Mouse (Mus musculus) midbrain, embryonic 10.5 days (tissue): ENCODE data around the gene Gm14124. TPM values are rescaled to one million over a fixed set of nuclear protein-coding genes. Genes with fewer than 3 reads are reported as not detected.
"Not testable (repeated sequence)": the region's sequence is repeated elsewhere in the genome, so short reads cannot be mapped to it uniquely, and the experiment has no call there.

Experiments used
- DNase-seq: peaks from one replicate; pipeline ENCODE4 v3.0.0-alpha.2; 2017; ENCODE audit warnings: low spot score
- H3K27ac ChIP-seq: fragments of 300-500 bp; sonication (generic); replicated peaks from 2 replicates; pipeline ENCODE4 v1.5.1; 2016; ENCODE audit warnings: mild to moderate bottlenecking
- H3K27me3 ChIP-seq: fragments of 300-500 bp; sonication (generic); 2 replicates; pipeline ENCODE4 v1.6.1; 2016; ENCODE audit warnings: low read depth, mild to moderate bottlenecking; ENCODE audit not compliant: poor library complexity, severe bottlenecking
- H3K36me3 ChIP-seq: fragments of 300-500 bp; sonication (generic); 2 replicates; pipeline ENCODE4 v1.6.1; 2016; ENCODE audit warnings: mild to moderate bottlenecking, moderate library complexity
- H3K4me1 ChIP-seq: fragments of 300-500 bp; sonication (generic); 2 replicates; pipeline ENCODE4 v1.6.1; 2016
- H3K4me3 ChIP-seq: fragments of 300-500 bp; sonication (generic); 2 replicates; pipeline ENCODE4 v1.5.1; 2016; ENCODE audit warnings: mild to moderate bottlenecking, moderate library complexity
- H3K9me3 ChIP-seq: fragments of 300-500 bp; sonication (generic); replicated peaks from 2 replicates; pipeline ENCODE4 v1.6.1; 2016; ENCODE audit warnings: mild to moderate bottlenecking
- WGBS: fragments of 180-500 bp; shearing (Covaris S2); methylation state at CpG from one replicate; pipeline ENCODE4 v1.1.7; 2016; 5-methylcytosine and 5-hydroxymethylcytosine counted together
- polyA plus RNA-seq: library from polyadenylated mRNA; unstranded; fragments of >200 nt; fragmentation: Nextera tagmentation; extraction: Ambion mirVana; gene quantifications from 2 replicates; pipeline ENCODE4 v1.2.1, GENCODE M21; 2016

The Gm14124 gene
- polyA plus RNA-seq, result 0.05 TPM in 1 of 2 replicates, not detected in the other

DNA sequence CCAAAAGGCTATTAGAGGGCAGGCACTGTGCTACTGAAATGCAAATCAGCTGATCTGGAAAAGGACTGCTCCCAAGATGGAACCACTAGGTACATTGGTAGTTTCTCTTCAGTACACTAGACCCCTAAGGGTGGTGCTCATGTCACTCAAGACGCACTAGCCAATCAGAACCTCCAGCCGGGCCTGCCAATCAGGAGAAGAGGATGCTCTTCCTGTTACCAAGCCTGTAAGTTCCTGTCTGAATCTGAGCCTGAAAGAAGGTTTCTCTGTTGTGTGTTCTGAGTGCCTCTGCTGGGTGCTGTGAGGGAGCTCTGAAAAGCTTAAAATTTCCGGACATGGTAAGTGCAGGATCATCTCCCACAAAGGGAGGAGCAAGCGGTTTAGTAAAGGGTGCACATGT, at the start of gene Gm14124:
Gene Gm14124 (plus strand): TSS at position 227 of the 400 bp plus-strand sequence.
- not testable (repeated sequence) for H3K36me3 ChIP-seq, H3K27ac ChIP-seq, DNase-seq, H3K4me1 ChIP-seq, H3K27me3 ChIP-seq, H3K4me3 ChIP-seq
- H3K9me3 ChIP-seq, result peaks cover 13% of the 10 kb centered on the region
- 80% methylated on average over 4 of the region's 4 CpGs for WGBS

DNA sequence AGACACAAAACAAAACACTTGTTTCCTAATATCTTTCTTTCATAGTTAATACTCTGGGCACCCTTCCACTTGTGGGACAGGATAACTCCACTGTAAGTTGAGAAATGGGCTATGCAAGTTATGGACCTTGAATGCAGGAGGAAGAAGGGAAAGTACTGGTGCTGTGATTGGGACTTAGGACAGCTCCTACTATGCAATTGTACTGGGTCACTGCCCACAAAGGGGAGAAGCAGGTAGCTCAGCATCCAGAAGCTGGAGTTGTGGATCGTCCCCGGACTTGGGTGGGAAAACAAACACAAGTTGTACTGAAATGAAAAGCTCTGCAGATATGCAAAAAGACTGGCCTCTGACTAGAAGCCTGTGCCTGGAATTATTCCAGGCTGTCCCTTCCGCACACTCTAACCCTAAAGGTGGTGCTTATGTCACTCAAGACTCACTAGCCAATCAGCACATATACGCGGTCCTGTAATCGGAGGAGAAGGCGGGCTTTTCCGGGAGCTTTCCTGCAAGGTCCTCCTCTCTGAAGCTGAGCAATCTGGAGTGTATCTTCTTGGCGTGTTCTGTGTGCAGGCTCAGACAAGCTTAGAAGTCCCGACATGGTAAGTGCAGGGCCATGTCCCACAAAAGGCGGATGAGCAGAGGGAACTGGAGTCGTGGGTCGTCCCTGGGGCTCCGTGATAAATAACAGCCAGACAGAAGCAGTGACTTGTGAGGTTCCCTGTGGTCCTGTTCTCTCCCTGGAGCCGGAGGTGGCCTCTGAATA, 39.5 kb upstream of the Gm14124 start, which contains the start of gene Zfp937:
Gene Zfp937 (plus strand): TSS at position 474 of the 763 bp plus-strand sequence.
- not testable (repeated sequence) for H3K27me3 ChIP-seq, H3K9me3 ChIP-seq, H3K4me1 ChIP-seq
- peak within 1 kb of the TSS; percentile 76 for H3K27ac ChIP-seq
- 3% methylated on average over 15 of the region's 15 CpGs for WGBS
- H3K36me3 ChIP-seq, result peaks cover 10% of the 10 kb centered on the region; the same call in 1 of the 2 replicates
- peak within 1 kb of the TSS; percentile 54 for H3K4me3 ChIP-seq
- peak; percentile 63 for DNase-seq

DNA sequence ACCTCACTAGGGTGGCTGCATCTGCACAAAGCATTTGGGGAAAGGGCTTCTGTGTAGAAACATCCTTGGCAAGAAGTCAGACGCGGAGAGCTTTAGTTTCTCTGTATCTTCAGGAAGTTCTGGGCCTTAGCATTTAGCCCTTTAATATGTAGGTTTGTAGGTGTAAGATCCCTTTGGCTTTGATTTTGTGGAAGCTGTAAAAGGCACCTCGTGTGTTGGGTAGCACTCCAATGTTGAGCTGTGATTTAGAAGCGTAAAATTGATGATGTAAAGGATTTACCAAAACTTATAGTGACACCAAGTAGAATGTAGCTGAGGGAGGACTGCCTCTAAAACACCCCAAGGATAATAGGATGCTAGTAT, 39.0 kb upstream of the Gm14124 start:
- H3K4me1 ChIP-seq, DNase-seq, H3K27me3 ChIP-seq, H3K9me3 ChIP-seq: not testable (repeated sequence)
- Histone ChIP-seq H3K36me3 (peaks cover 12% of the 10 kb centered on the region), H3K4me3 (peak overlapping the region; percentile 54), H3K27ac (peak overlapping the region; percentile 76)
- WGBS, result 24% methylated on average over 4 of the region's 4 CpGs

DNA sequence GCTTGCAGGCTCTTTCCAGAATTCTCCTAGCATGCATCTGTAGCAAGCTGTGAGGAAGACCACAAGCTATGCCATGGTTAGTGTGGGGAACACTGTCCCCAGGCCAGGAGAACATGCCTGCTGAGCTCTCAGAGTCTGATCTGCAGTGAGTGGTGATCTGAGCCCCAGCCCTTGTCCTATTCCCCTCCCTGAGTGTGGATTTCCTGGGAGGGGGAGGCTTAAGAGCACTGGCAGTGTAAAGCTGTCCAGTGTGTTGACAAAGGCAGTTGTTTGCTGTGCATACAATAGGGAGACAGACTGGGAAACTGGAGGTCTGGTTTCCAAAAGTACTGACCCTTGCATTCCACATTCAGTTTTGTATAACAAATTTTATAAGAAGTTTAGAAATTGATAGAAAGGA, 34.1 kb upstream of the Gm14124 start:
- not testable (repeated sequence) for H3K4me1 ChIP-seq, H3K9me3 ChIP-seq, H3K4me3 ChIP-seq, H3K27ac ChIP-seq, H3K27me3 ChIP-seq, DNase-seq
- peaks cover 12% of the 10 kb centered on the region for H3K36me3 ChIP-seq

DNA sequence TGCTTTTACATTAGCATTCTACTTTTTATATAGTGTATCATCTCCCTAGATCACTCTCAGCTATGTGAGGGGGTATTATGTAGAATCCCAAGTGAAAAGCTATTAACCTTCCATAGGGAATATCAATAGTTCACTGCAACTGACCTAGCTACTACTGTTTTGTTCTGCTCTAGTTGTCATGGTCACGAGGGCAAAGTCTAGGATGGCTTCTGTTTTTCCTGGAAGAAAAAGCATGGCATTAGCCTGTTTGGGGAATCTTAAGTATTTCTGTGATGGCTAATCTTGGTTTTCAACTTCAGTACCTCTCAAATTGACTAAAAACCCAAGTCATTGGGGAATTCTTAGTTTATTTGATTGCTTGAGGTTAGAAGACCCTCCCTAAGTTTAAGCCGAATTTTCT, 14.1 kb upstream of the Gm14124 start:
- peaks cover 26% of the 10 kb centered on the region for H3K36me3 ChIP-seq
- H3K27ac ChIP-seq, result no peak overlapping the region
- no peaks in the 10 kb centered on the region for H3K4me1 ChIP-seq
- H3K9me3 ChIP-seq, result peaks cover 49% of the 10 kb centered on the region
- no peak overlapping the region for H3K4me3 ChIP-seq
- DNase-seq, result no peak
- no peaks in the 10 kb centered on the region for H3K27me3 ChIP-seq
- WGBS, result 86% methylated on average over 2 of the region's 2 CpGs

DNA sequence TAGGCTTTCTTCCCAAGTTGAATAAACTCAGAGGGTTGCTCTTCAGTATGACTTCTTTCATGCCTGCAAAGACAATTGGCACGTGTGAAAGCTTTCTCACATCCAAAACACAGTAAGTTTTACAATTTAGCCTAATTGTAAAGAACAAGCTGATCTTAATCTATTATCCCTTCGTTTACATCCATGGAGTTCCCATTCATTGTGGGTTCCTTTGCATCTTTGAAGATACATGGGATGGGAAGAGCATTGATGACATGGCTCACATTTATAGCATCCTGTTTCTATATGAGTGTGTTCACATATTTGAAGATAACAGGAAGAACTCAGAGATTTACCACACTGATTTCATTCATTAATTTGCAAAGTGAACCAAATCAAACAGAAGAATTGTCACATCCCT, 1.8 kb upstream of the Gm14124 start, which contains the start of gene Gm21994:
Gene Gm21994 (minus strand): TSS at position 101 of the 400 bp plus-strand sequence.
- not testable (repeated sequence) for DNase-seq, H3K36me3 ChIP-seq, H3K9me3 ChIP-seq, H3K4me3 ChIP-seq, H3K27ac ChIP-seq, H3K27me3 ChIP-seq, H3K4me1 ChIP-seq
- WGBS, result 63% methylated on average over 2 of the region's 2 CpGs

DNA sequence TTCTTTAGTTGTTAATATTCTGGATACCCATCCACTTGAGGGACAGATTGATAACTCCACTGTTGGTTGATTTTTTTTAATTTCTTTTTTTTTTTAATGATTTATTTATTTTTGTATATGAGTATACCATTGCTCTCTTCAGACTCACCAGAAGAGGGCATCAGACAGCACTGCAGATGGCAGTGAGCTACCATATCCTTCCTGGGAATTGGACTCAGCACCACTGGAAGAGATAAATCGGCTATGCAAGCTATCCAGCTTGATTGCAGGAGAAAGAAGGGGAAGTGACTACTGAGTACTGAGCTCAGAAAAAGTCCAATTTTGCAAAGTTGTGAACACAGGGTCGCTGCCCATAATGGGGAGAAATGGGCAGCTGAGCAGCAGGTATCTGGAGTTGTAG, 456 bp upstream of the Gm14124 start:
- H3K4me1 ChIP-seq, H3K27ac ChIP-seq, H3K36me3 ChIP-seq, H3K4me3 ChIP-seq, DNase-seq, H3K27me3 ChIP-seq: not testable (repeated sequence)
- peaks cover 12% of the 10 kb centered on the region for H3K9me3 ChIP-seq
- 68% methylated on average over 2 of the region's 2 CpGs for WGBS

DNA sequence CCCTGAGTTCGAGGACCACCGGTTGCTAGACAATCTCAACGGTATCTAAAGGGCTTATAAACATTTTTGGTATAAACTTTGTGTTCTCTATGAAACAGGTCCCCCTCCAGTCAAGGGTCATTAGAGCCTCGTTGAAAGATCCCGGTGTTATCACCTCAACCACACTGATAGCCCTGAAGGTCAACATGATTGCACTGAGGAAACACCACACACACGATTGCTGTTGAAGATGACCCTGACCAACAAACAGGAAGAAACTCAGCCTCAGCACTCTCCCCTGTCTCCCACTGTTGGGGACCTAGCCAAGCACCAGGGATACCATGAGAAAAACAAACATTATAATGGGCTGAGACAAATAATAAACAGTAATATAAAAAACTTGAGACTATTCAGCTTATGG, 36.4 kb downstream of the Gm14124 start:
- WGBS, result 91% methylated on average over 6 of the region's 6 CpGs
- H3K4me3 ChIP-seq, result no peak overlapping the region
- DNase-seq, result no peak
- no peaks in the 10 kb centered on the region for H3K36me3 ChIP-seq
- H3K9me3 ChIP-seq, result peaks cover 10% of the 10 kb centered on the region; the same call in 1 of the 2 replicates
- no peaks in the 10 kb centered on the region for H3K27me3 ChIP-seq
- H3K27ac ChIP-seq, result no peak overlapping the region
- no peaks in the 10 kb centered on the region for H3K4me1 ChIP-seq

DNA sequence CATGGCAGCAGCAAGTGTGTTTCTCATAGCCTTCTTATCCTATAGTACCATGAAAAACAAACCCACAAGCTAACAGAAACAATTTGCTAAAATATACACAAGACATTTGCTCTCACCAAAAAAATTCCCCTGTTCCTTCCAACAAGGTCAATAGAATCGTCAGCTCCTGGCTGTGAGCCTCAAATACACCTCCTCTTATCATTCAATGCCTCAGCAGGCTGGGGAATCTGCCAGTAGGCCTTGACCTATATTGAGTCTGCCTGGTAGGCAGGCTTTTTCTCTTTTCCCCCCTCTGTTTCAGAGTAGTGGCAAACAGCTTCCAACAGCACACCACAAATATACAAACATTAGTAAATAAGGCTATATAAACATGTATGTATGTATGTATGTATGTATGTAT, 41.8 kb downstream of the Gm14124 start:
- Histone ChIP-seq H3K4me1 (no peaks in the 10 kb centered on the region), H3K9me3 (0 out of 2 replicates have a peak, but pooled peaks cover 3% of the 10 kb centered on the region), H3K36me3 (no peaks in the 10 kb centered on the region), H3K27ac (no peak overlapping the region), H3K4me3 (no peak overlapping the region), H3K27me3 (no peaks in the 10 kb centered on the region)
- DNase-seq, result no peak
- 82% methylated on average over 1 of the region's 1 CpGs for WGBS

DNA sequence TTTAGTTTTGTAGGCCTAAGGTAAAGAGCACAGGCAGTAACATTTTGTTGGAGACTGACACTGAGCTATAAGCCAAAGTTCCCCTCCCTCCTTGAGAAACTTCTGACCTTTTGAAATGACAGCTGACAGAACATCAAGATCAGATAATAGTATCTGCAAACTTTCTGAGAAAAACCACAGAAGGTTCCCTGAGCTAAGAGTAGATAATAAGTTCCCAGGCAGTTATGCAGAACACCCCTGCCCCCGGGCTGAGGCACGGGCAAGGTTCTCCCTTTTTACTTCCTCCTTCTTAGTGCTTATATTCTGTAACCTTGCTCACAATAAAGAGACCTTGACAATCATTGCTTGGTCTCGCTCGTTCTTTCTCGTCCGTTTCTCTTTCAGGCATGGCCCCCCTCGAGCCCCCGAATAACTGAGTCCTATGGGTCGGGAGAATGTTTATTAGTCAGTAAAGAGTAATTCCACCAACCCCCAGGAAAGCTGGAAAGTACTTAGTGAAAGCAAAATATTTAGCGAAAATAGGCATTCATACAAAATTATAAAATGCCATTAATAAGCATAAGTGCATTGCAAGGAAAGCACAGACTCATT, 50.0 kb downstream of the Gm14124 start:
- Histone ChIP-seq H3K4me1 (0 out of 2 replicates have a peak, but pooled peaks cover 2% of the 10 kb centered on the region), H3K27me3 (no peaks in the 10 kb centered on the region), H3K36me3 (no peaks in the 10 kb centered on the region), H3K4me3 (no peak overlapping the region), H3K27ac (no peak overlapping the region), H3K9me3 (no peaks in the 10 kb centered on the region; the same call in 1 of the 2 replicates)
- DNase-seq, result no peak
- 91% methylated on average over 10 of the region's 10 CpGs for WGBS

DNA sequence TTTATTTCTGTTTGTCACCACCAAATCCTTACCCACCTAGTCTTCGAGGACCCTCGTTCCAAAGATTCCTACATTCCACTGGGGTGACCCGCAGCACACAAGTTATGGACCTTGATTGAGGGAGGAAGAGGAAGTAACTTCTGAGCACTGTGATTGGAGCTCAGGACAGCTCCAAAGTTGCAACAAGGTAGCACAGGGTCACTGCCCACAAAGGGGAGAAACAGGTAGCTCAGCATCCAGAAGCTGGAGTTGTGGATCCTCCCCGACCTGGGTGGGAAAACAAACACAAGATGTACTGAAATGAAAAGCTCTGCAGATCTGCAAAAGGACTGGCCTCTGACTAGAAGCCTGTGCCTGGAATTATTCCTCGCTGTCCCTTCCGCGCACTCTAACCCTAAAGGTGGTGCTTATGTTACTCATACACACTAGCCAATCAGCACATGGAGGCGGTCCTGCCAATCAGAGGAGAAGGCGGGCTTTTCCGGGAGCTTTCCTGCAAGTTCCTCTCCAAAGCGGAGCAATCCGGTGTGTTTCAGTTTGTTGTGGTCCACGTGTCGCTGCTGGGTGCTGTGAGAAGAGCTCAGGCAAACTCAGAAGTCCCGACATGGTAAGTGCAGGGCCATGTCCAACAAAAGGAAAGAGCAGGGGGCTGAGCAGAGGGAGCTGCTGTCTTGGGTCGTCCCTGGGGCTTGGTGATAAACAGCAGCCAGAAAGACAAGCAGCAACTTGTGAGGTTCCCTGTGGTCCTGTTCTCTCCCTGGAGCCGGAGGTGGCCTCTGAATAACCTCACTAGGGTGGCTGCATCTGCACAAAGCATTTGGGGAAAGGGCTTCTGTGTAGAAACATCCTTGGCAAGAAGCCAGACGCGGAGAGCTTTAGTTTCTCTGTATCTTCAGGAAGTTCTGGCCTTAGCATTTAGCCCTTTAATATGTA, 53.9 kb downstream of the Gm14124 start:
- WGBS, result 23% methylated on average over 19 of the region's 19 CpGs
- peak overlapping the region; percentile 85 for H3K27ac ChIP-seq

DNA sequence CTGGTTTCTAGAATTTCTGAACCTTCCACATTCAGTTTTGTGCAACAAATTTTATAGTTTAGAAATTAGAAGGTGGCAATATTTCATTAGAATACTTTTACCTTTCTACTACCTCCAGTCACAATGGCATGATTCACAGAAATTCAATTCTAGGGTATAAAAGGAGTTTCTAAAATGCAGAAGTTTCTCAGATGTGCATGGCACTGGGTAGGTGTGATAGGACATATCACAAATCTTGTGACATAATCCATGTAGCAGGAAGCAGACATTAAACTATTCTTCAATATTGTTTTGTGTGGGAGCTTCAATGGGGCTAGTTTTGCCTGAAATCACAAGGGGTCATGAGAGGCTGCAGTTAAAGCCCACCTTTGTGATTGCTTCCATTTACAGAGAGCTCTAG, 58.8 kb downstream of the Gm14124 start:
- no peak overlapping the region for H3K27ac ChIP-seq
- DNase-seq, result no peak
- H3K27me3 ChIP-seq, result no peaks in the 10 kb centered on the region
- peaks cover 60% of the 10 kb centered on the region for H3K9me3 ChIP-seq
- no peak overlapping the region for H3K4me3 ChIP-seq
- no peaks in the 10 kb centered on the region for H3K4me1 ChIP-seq
- H3K36me3 ChIP-seq, result peaks cover 58% of the 10 kb centered on the region

More for the DNA sequence above, 53.9 kb downstream of the Gm14124 start:
- H3K27me3 ChIP-seq, H3K4me1 ChIP-seq: not testable (repeated sequence)
- Histone ChIP-seq H3K9me3 (peaks cover 13% of the 10 kb centered on the region), H3K4me3 (peak overlapping the region; percentile 60), H3K36me3 (peaks cover 22% of the 10 kb centered on the region)
- DNase-seq, result peak; percentile 85
